Mouse (Mus musculus): ENCODE measurements around the gene Eif5a. TPM values are rescaled to one million over a fixed set of nuclear protein-coding genes. Genes with fewer than 3 reads are reported as not detected.
"Not testable (repeated sequence)": the region's sequence is repeated elsewhere in the genome, so short reads cannot be mapped to it uniquely, and the experiment has no call there.

Eif5a gene
- total and polyA plus RNA-seq, 2 experiments from 2014 or later = 452 to 1,054 TPM

GRCm38 (mm10) chr11:69931769-69932168 lies 10.0 kb upstream of the Eif5a start:
- H3K4me3 ChIP-seq (ENCODE audit: low read depth, low read length) = no peak overlapping the region
- no peak overlapping the region for H3K27ac ChIP-seq (ENCODE audit: low read depth, low read length)
- DNase-seq (ENCODE audit: low spot score) (no peak), ATAC-seq (ENCODE audit: low FRiP score) (no peak)
- 70% methylated on average over 8 of the region's 8 CpGs for whole genome bisulfite sequencing
- no peaks in the 10 kb centered on the region for H3K36me3 ChIP-seq (ENCODE audit: insufficient read depth, low read length)
- no peak overlapping the region for H3K4me2 ChIP-seq (ENCODE audit: low read depth, low read length, poor library complexity, severe bottlenecking)
- no peak overlapping the region for H3K9ac ChIP-seq (replicated peaks; ENCODE audit: low read length, poor library complexity, severe bottlenecking)
- no peaks in the 10 kb centered on the region for H3K27me3 ChIP-seq (ENCODE audit: insufficient read depth, low read length)
- no peaks in the 10 kb centered on the region for H3K9me3 ChIP-seq (ENCODE audit: low read length)
- no peak for TF ChIP-seq CTCF (IDR thresholded peaks at IDR 0.05)
- H3K4me1 ChIP-seq (ENCODE audit: insufficient read depth, low read length) = no peaks in the 10 kb centered on the region

DNA sequence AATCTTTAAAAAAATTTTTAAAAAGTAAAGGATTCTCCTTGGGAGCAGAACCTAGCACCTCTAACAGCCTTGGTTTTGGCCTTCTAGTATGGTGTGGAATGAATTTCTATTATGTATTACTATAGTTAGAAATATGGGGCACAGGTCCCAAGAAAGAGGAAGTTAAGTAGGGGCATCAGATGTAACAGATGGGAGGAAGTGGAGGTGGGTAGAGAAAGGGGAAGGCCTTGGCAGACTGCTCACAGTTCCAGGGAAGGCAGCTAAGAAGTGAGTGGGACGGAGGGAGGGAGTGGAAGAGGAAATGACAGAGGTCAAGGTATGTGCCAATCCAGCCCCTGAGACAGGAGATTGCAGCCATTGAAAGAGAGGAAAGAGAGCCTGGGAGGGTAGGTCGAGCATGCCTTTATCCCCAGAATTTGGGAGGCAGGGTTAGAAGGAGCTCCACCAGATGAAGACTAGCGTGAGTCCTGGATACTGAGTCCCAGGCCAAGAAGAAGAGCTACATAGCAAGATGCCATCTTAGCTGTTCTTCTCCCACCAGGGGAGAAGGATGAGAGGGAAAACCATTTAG lies 9.3 kb upstream of the Eif5a start:
- 79% methylated on average over 3 of the region's 3 CpGs for WGBS
- Histone ChIP-seq H3K9me3 (ENCODE audit: low read length) (no peaks in the 10 kb centered on the region), H3K4me3 (ENCODE audit: low read depth, low read length) (no peak overlapping the region), H3K27me3 (ENCODE audit: insufficient read depth, low read length) (no peaks in the 10 kb centered on the region), H3K9ac (replicated peaks; ENCODE audit: low read length, poor library complexity, severe bottlenecking) (no peak overlapping the region), H3K36me3 (ENCODE audit: insufficient read depth, low read length) (no peaks in the 10 kb centered on the region), H3K27ac (ENCODE audit: low read depth, low read length) (no peak overlapping the region), H3K4me2 (ENCODE audit: low read depth, low read length, poor library complexity, severe bottlenecking) (no peak overlapping the region), H3K4me1 (ENCODE audit: insufficient read depth, low read length) (no peaks in the 10 kb centered on the region)
- ATAC-seq (ENCODE audit: low FRiP score) (no peak), DNase-seq (ENCODE audit: low spot score) (no peak)
- TF ChIP-seq CTCF (IDR thresholded peaks at IDR 0.05) = no peak

DNA sequence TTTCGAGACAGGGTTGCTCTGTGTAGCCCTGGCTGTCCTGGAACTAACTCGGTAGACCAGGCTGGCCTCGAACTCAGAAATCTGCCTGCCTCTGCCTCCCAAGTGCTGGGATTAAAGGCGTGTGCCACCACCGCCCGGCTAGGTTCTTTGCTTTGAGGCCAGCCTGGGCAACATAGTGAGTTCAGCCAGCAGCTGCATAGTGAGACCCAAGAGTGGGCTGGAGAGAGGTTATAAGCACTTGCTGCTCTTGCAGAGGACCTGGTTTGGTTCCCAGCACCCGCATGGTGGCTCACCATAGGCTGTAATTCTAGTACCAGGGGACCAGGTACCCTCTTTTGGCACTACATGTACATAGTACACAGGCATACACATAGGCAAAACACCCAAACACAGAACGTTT lies 8.4 kb upstream of the Eif5a start:
- 89% methylated on average over 8 of the region's 8 CpGs for WGBS
- not testable (repeated sequence) for H3K27me3 ChIP-seq (ENCODE audit: insufficient read depth, low read length); ATAC-seq (ENCODE audit: low FRiP score); H3K27ac ChIP-seq (ENCODE audit: low read depth, low read length); H3K4me3 ChIP-seq (ENCODE audit: low read depth, low read length); H3K4me1 ChIP-seq (ENCODE audit: insufficient read depth, low read length); H3K4me2 ChIP-seq (ENCODE audit: low read depth, low read length, poor library complexity, severe bottlenecking); H3K36me3 ChIP-seq (ENCODE audit: insufficient read depth, low read length); H3K9me3 ChIP-seq (ENCODE audit: low read length); H3K9ac ChIP-seq (replicated peaks; ENCODE audit: low read length, poor library complexity, severe bottlenecking); DNase-seq (ENCODE audit: low spot score)

GRCm38 (mm10) chr11:69929712-69930111 lies 8.0 kb upstream of the Eif5a start:
- Histone ChIP-seq H3K4me3 (ENCODE audit: low read depth, low read length) (no peak overlapping the region), H3K9me3 (ENCODE audit: low read length) (no peaks in the 10 kb centered on the region), H3K27ac (ENCODE audit: low read depth, low read length) (no peak overlapping the region), H3K27me3 (ENCODE audit: insufficient read depth, low read length) (no peaks in the 10 kb centered on the region), H3K4me2 (ENCODE audit: low read depth, low read length, poor library complexity, severe bottlenecking) (no peak overlapping the region), H3K36me3 (ENCODE audit: insufficient read depth, low read length) (no peaks in the 10 kb centered on the region), H3K4me1 (ENCODE audit: insufficient read depth, low read length) (no peaks in the 10 kb centered on the region), H3K9ac (replicated peaks; ENCODE audit: low read length, poor library complexity, severe bottlenecking) (no peak overlapping the region)
- no peak for TF ChIP-seq CTCF (IDR thresholded peaks at IDR 0.05)
- DNase-seq (ENCODE audit: low spot score) (no peak), ATAC-seq (ENCODE audit: low FRiP score) (no peak)
- WGBS = 83% methylated on average over 4 of the region's 4 CpGs

- ATAC-seq (ENCODE audit: low FRiP score) (no peak), DNase-seq (ENCODE audit: low spot score) (no peak)
- H3K4me1 ChIP-seq (ENCODE audit: insufficient read depth, low read length) = no peaks in the 10 kb centered on the region
- peak; percentile 17; the same call in 1 of the 2 replicates for TF ChIP-seq CTCF (IDR thresholded peaks at IDR 0.05)
- no peak overlapping the region for H3K4me3 ChIP-seq (ENCODE audit: low read depth, low read length)
- no peak overlapping the region for H3K27ac ChIP-seq (ENCODE audit: low read depth, low read length)
- no peaks in the 10 kb centered on the region for H3K27me3 ChIP-seq (ENCODE audit: insufficient read depth, low read length)
- H3K36me3 ChIP-seq (ENCODE audit: insufficient read depth, low read length) = no peaks in the 10 kb centered on the region
- no peaks in the 10 kb centered on the region for H3K9me3 ChIP-seq (ENCODE audit: low read length)
- 92% methylated on average over 2 of the region's 2 CpGs for WGBS
- H3K4me2 ChIP-seq (ENCODE audit: low read depth, low read length, poor library complexity, severe bottlenecking) = no peak overlapping the region
- no peak overlapping the region for H3K9ac ChIP-seq (replicated peaks; ENCODE audit: low read length, poor library complexity, severe bottlenecking)
Measured at GRCm38 (mm10) chr11:69927501-69927900, 5.7 kb upstream of the Eif5a start.

GRCm38 (mm10) chr11:69922796-69923195 lies 1.0 kb upstream of the Eif5a start:
- Histone ChIP-seq H3K27ac (ENCODE audit: low read depth, low read length) (0 out of 2 replicates have a peak overlapping the region, but pooled peaks have one; percentile 84), H3K9me3 (ENCODE audit: low read length) (no peaks in the 10 kb centered on the region), H3K4me2 (ENCODE audit: low read depth, low read length, poor library complexity, severe bottlenecking) (no peak overlapping the region), H3K36me3 (ENCODE audit: insufficient read depth, low read length) (peaks cover 6% of the 10 kb centered on the region), H3K4me1 (ENCODE audit: insufficient read depth, low read length) (peaks cover 5% of the 10 kb centered on the region), H3K4me3 (ENCODE audit: low read depth, low read length) (no peak overlapping the region; the same call in 1 of the 2 replicates), H3K9ac (replicated peaks; ENCODE audit: low read length, poor library complexity, severe bottlenecking) (no peak overlapping the region), H3K27me3 (ENCODE audit: insufficient read depth, low read length) (no peaks in the 10 kb centered on the region)
- DNase-seq (ENCODE audit: low spot score) (no peak), ATAC-seq (ENCODE audit: low FRiP score) (no peak)
- no peak for TF ChIP-seq CTCF (IDR thresholded peaks at IDR 0.05)
- 69% methylated on average over 3 of the region's 3 CpGs for WGBS
